Mouse (Mus musculus): Measurements from ENCODE around the gene Actr6. TPM values are rescaled to one million over a fixed set of nuclear protein-coding genes. Genes with fewer than 3 reads are reported as not detected.
"Not testable (repeated sequence)": the region's sequence is repeated elsewhere in the genome, so short reads cannot be mapped to it uniquely, and the experiment has no call there.

Gene Actr6
- polyA plus RNA-seq, 1 experiment from 2014 or later = 45.0 TPM

DNA sequence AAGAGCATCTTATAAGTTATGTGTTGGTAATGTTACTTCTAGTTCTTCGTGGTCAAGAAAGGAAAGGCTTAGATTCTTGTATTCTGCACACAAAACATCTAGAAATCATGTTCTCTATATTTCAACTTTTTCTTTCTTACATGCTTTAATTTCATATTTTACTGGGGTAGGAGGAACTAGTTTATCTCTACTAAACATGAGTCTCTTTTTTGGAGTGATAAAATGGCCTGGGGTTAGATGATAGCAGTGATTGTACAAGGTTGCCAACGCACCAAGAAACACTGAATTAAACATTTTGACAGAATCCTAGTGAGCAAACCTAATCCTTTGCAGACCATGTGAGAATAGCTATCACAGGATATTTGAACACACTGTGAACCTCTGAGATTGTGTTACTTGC, 44.6 kb downstream of the Actr6 start:
- Histone ChIP-seq H3K4me2 (no peak overlapping the region), H3K4me1 (peaks cover 19% of the 10 kb centered on the region), H3K9ac (no peak overlapping the region), H3K27me3 (peaks cover 4% of the 10 kb centered on the region; the same call in 1 of the 2 replicates), H3K4me3 (replicated peaks) (no peak overlapping the region), H3K27ac (no peak overlapping the region), H3K36me3 (replicated peaks) (0 out of 2 replicates have a peak, but pooled peaks cover 6% of the 10 kb centered on the region), H3K9me3 (no peaks in the 10 kb centered on the region)
- 86% methylated on average over 2 of the region's 2 CpGs for WGBS
- ATAC-seq (ENCODE audit: low FRiP score) = no peak

DNA sequence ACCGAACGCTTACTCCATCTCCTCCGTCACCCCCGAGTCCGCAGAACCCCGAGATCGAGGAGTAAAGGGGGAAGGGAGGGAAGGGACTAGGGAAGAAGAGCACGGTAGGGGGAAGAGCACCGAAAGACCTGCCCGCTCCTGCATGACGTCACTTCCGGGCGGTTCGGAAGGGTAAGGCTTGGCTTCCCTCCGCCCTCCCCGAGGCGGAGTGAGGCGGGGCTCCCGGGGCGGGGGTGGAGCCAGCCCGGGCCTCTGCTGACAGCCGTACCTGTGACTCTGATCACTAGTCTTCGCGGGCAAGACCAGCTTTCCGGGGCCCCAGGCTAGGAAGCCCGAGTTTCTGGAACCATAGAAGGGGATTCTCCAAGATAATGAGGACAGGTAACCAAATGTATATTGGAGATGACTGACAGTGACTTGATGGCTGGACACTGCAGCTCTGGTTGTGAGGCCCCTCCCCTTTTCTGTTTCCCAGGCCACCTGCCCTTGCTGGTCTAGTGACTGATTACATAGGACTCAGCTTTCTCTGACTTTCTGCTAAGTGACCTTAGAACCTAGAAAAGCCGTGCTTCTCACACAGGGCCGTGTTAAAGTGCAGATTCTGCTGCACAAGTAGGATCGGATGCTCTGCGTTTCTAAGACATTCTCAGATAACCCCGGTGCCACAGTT, 45.8 kb downstream of the Actr6 start, which contains the start of gene Scyl2:
TSS of gene Scyl2 (minus strand) at position 147 of the 670 bp plus-strand sequence.
- peak within 1 kb of the TSS; percentile 93 for H3K4me3 ChIP-seq (replicated peaks)
- peak within 1 kb of the TSS; percentile 84 for H3K4me2 ChIP-seq
- 0 out of 2 replicates have a peak, but pooled peaks cover 6% of the 10 kb centered on the region for H3K36me3 ChIP-seq (replicated peaks)
- H3K27me3 ChIP-seq = peaks cover 4% of the 10 kb centered on the region; the same call in 1 of the 2 replicates
- peaks cover 19% of the 10 kb centered on the region for H3K4me1 ChIP-seq
- peak within 1 kb of the TSS; percentile 94 for H3K9ac ChIP-seq
- peak; percentile 99 for ATAC-seq (ENCODE audit: low FRiP score)
- H3K9me3 ChIP-seq = no peaks in the 10 kb centered on the region
- peak within 1 kb of the TSS; percentile 61 for H3K27ac ChIP-seq
- WGBS = 5% methylated on average over 31 of the region's 31 CpGs

DNA sequence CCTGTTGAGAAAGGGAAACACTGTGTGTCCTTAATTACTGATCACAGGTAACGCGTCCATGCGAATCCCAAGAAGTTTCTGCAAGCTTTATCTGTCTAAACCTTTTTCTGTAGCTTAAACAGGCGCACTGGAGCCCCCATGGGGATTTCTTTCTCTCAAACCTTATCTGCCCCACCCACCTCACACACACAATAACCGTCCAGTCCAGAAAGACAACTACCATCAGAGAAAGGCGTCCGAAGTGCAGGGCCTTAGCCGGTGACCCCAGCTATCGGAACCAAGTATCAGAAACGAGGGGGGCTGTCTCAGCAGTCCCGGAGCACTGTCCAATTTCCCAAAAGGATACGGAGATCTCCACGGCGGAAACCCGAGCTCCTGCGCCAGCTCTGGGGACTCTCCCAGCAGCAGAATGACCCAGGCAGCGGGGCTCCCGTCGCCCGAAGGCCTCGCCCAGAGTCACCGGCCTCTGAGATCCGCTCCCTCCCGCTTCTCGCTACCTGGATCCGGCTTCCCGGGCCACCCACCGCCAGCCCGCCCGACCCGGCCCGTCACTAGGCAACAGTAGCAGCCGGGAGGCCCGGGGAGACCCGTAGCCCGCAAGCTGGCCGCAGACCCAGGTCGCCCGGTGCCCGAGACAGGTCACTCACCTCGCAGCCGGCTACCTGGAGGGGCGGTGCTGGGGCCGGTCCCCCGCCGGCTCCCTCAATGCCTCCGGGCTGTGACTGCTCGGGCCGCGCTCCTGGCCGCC, 46.5 kb downstream of the Actr6 start:
- under 1% methylated on average over 50 of the region's 51 CpGs for WGBS
- Histone ChIP-seq H3K9me3 (no peaks in the 10 kb centered on the region), H3K36me3 (replicated peaks) (0 out of 2 replicates have a peak, but pooled peaks cover 6% of the 10 kb centered on the region), H3K4me3 (replicated peaks) (peak overlapping the region; percentile 93), H3K4me1 (peaks cover 19% of the 10 kb centered on the region), H3K27ac (peak overlapping the region; percentile 61), H3K9ac (peak overlapping the region; percentile 94), H3K27me3 (peaks cover 4% of the 10 kb centered on the region; the same call in 1 of the 2 replicates), H3K4me2 (peak overlapping the region; percentile 84)
- ATAC-seq (ENCODE audit: low FRiP score) = peak; percentile 81; the same call in 1 of the 2 replicates

DNA sequence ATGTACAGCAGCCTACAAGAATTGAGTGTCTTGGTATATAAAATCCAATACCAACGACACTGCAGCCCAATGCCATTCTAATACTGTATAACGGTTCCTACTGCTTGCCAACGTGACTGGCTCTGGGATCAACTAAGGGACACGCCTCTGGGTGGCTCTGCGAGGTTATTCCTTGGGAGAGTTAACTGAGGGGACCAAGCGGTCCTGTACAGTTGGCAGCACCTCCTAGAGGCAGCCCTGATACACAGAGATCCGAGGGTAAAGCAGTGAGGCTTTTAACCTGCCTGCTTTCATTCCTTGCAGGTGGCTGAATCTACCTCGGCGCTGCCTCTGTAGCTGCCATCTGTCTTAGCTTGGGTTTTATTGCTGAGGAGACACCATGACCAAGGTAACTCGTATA, 49.1 kb downstream of the Actr6 start:
- Histone ChIP-seq H3K4me3 (replicated peaks) (no peak overlapping the region), H3K9me3 (no peaks in the 10 kb centered on the region), H3K36me3 (replicated peaks) (0 out of 2 replicates have a peak, but pooled peaks cover 6% of the 10 kb centered on the region), H3K9ac (no peak overlapping the region), H3K4me1 (peaks cover 19% of the 10 kb centered on the region), H3K27ac (no peak overlapping the region), H3K27me3 (no peaks in the 10 kb centered on the region), H3K4me2 (no peak overlapping the region)
- WGBS = 81% methylated on average over 10 of the region's 10 CpGs
- no peak for ATAC-seq (ENCODE audit: low FRiP score)

DNA sequence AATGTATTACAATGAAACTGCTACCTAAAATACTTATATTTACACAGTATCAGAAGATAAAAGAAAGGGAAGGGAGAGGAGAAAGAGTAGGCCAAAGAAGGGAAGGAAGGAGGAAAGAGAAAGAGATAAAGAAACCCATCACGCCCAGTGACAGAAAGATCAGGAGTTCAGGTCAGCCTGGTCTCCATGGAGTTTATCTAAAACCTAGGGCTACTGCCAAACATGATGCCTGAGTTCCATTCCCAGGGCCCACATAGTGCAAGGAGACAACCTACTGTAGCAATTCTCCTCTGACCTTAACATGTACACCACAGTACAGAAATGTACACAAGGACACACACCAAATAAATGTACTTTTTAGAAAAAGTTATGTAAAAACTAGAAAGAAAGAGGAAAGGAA, 49.9 kb downstream of the Actr6 start:
- Histone ChIP-seq H3K9me3 (no peaks in the 10 kb centered on the region), H3K4me2 (no peak overlapping the region), H3K27me3 (no peaks in the 10 kb centered on the region), H3K9ac (no peak overlapping the region), H3K36me3 (replicated peaks) (0 out of 2 replicates have a peak, but pooled peaks cover 6% of the 10 kb centered on the region), H3K4me1 (peaks cover 19% of the 10 kb centered on the region), H3K27ac (no peak overlapping the region), H3K4me3 (replicated peaks) (no peak overlapping the region)
- 100% methylated on average over 1 of the region's 1 CpGs for WGBS
- ATAC-seq (ENCODE audit: low FRiP score) = no peak

DNA sequence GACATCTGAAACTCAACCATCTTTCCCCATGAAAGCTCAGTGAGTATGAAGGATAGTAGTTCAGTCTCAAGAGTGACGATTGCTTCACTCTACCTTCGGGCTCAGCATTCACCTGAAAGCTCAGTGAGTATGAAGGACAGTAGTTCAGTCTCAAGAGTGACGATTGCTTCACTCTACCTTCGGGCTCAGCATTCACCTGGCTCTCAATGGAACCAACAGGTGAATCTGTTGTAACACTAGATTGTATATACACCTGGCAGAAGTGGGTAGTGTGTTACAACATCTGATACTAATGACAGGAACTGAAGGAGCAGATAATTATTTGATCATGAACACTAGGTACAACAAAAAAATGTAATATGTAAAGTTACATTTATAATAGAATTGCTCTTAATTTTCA, 50.4 kb downstream of the Actr6 start:
- H3K27me3 ChIP-seq = no peaks in the 10 kb centered on the region
- H3K4me2 ChIP-seq = no peak overlapping the region
- no peak overlapping the region for H3K27ac ChIP-seq
- H3K4me3 ChIP-seq (replicated peaks) = no peak overlapping the region
- peaks cover 17% of the 10 kb centered on the region for H3K4me1 ChIP-seq
- H3K9ac ChIP-seq = no peak overlapping the region
- no peak for ATAC-seq (ENCODE audit: low FRiP score)
- no peaks in the 10 kb centered on the region for H3K9me3 ChIP-seq
- 0 out of 2 replicates have a peak, but pooled peaks cover 6% of the 10 kb centered on the region for H3K36me3 ChIP-seq (replicated peaks)
- 93% methylated on average over 4 of the region's 4 CpGs for WGBS

DNA sequence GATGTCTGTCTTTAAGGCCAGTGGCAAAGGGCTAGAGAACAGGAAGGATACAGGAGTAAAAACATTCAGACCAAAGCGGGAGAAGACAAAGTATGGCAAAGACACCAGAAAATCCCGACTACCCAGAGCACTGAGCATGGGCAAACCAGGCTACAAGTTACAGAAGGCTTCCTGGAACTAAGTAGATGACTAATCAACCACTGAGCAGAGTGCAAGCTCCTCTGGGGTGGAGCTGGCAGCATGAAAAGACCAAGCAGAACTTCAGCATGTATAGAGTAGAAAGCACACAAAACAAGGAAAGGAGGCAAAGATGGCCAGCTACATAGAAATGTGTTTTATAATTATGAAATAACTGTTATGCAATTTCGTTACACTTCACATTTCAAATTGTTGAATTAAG, 51.6 kb downstream of the Actr6 start:
- H3K4me2 ChIP-seq = no peak overlapping the region
- no peaks in the 10 kb centered on the region for H3K9me3 ChIP-seq
- WGBS = 90% methylated on average over 3 of the region's 3 CpGs
- no peaks in the 10 kb centered on the region for H3K27me3 ChIP-seq
- H3K4me3 ChIP-seq (replicated peaks) = no peak overlapping the region
- H3K27ac ChIP-seq = no peak overlapping the region
- no peak overlapping the region for H3K9ac ChIP-seq
- ATAC-seq (ENCODE audit: low FRiP score) = no peak
- peaks cover 14% of the 10 kb centered on the region for H3K4me1 ChIP-seq
- H3K36me3 ChIP-seq (replicated peaks) = 0 out of 2 replicates have a peak, but pooled peaks cover 6% of the 10 kb centered on the region

DNA sequence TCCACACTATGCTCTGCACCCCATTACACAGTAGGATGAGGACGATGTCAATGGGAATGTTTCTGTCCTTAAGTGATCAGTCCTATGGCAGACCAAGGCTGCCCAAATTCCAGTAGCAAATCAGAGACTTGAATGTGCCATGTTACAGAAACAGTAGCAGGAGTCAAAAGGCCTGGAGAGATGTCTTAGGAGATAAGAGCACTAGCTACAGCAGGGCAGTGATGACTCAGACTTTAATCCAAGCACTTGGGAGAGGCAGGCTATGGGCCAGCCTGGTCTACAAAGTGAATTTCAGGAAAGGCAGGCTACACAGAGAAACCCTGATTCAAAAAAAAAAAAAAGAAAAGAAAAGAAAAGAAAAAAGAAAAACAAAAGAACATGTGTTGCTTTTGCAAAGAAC, 52.6 kb downstream of the Actr6 start:
- H3K9ac ChIP-seq = no peak overlapping the region
- H3K36me3 ChIP-seq (replicated peaks) = 0 out of 2 replicates have a peak, but pooled peaks cover 6% of the 10 kb centered on the region
- H3K9me3 ChIP-seq = no peaks in the 10 kb centered on the region
- H3K4me3 ChIP-seq (replicated peaks) = no peak overlapping the region
- H3K27me3 ChIP-seq = no peaks in the 10 kb centered on the region
- H3K27ac ChIP-seq = no peak overlapping the region
- peaks cover 6% of the 10 kb centered on the region; the same call in 1 of the 2 replicates for H3K4me1 ChIP-seq
- no peak overlapping the region for H3K4me2 ChIP-seq
- ATAC-seq (ENCODE audit: low FRiP score) = no peak
- 100% methylated on average over 1 of the region's 1 CpGs for WGBS

DNA sequence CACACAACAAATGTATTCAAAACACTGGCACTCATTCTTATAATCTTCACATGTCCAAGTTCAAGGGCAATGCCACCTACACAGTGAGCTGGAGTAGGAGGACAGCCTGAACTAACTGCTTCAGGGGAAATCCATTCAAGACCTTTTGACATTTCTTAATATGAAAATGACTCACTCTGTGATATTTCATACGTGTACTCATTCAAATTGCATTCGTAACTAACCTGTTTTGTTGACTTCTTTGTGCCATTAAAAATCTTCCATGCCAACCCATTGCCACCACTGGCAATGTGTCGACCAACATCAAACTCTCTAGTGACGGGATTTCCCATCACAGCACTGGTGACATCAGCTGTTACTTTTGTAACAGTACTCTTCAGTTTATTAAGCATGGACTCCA, 54.0 kb downstream of the Actr6 start:
- H3K36me3 ChIP-seq (replicated peaks) = 0 out of 2 replicates have a peak, but pooled peaks cover 3% of the 10 kb centered on the region
- no peaks in the 10 kb centered on the region for H3K27me3 ChIP-seq
- H3K4me2 ChIP-seq = no peak overlapping the region
- WGBS = 94% methylated on average over 4 of the region's 4 CpGs
- no peak overlapping the region for H3K27ac ChIP-seq
- 0 out of 2 replicates have a peak, but pooled peaks cover 3% of the 10 kb centered on the region for H3K4me1 ChIP-seq
- no peaks in the 10 kb centered on the region for H3K9me3 ChIP-seq
- H3K4me3 ChIP-seq (replicated peaks) = no peak overlapping the region
- ATAC-seq (ENCODE audit: low FRiP score) = no peak
- H3K9ac ChIP-seq = no peak overlapping the region

DNA sequence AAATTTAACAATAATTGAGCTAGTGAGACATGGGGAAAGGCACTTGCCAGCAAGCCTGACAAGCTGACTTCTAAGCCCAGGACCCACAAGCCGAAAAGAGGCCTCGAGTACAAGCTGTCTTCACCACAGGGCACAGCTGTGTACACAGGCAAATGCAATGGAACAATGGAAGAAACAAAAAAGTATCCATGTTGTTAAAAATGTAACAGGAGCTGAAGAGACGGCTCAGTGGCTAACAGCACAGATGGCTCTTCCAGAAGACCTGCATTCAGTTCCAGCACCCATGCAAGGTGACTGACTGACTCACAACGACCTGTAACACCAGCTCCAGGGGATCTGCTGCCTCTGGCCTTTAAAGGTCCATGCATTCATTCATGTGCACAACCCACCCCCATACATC, 55.5 kb downstream of the Actr6 start:
- no peak for ATAC-seq (ENCODE audit: low FRiP score)

DNA sequence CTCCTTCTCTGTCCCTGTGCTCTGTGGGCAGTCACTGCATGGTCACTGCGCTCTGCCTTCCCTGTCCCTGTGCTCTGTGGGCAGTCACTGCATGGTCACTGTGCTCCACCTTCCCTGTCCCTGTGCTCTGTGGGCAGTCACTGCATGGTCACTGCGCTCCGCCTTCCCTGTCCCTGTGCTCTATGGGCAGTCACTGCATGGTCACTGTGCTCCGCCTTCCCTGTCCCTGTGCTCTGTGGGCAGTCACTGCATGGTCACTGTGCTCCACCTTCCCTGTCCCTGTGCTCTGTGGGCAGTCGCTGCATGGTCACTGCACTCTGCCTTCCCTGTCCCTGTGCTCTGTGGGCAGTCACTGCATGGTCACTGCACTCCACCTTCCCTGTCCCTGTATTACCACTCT, 61.7 kb downstream of the Actr6 start:
- H3K4me3 ChIP-seq (replicated peaks); H3K36me3 ChIP-seq (replicated peaks); ATAC-seq (ENCODE audit: low FRiP score); H3K4me1 ChIP-seq; H3K9me3 ChIP-seq; H3K4me2 ChIP-seq; H3K9ac ChIP-seq; H3K27me3 ChIP-seq; H3K27ac ChIP-seq: not testable (repeated sequence)
- WGBS = 97% methylated on average over 5 of the region's 5 CpGs

More for the DNA sequence above, 55.5 kb downstream of the Actr6 start:
- Histone ChIP-seq H3K27ac (no peak overlapping the region), H3K9ac (no peak overlapping the region), H3K27me3 (no peaks in the 10 kb centered on the region), H3K4me1 (no peaks in the 10 kb centered on the region), H3K4me2 (no peak overlapping the region), H3K36me3 (replicated peaks) (no peaks in the 10 kb centered on the region), H3K9me3 (no peaks in the 10 kb centered on the region), H3K4me3 (replicated peaks) (no peak overlapping the region)
- 58% methylated on average over 4 of the region's 4 CpGs for WGBS

DNA sequence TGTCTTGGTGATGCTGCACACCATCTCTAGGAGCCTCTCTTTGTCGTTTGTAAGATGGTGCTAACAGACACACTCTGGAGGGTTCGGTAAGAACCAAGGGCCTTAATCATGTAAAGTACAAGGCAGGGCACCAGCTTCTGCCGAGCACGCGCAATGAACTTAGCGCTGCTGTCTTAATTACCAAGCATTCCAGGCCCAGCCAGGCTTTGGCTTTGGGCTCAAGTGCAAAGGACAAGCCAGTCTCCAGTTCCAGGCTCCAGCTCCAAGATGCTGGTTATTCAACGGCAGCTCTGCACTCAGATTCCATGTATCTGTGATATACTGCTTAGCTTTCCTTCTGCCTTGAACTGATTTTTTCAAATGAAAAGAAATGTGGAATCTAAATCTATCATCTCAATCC, 64.5 kb downstream of the Actr6 start:
- no peak overlapping the region for H3K4me3 ChIP-seq (replicated peaks)
- no peak overlapping the region for H3K27ac ChIP-seq
- no peaks in the 10 kb centered on the region for H3K4me1 ChIP-seq
- H3K9me3 ChIP-seq = no peaks in the 10 kb centered on the region
- WGBS = 85% methylated on average over 7 of the region's 7 CpGs
- H3K27me3 ChIP-seq = no peaks in the 10 kb centered on the region
- peaks cover 6% of the 10 kb centered on the region; the same call in 1 of the 2 replicates for H3K36me3 ChIP-seq (replicated peaks)
- H3K9ac ChIP-seq = no peak overlapping the region
- no peak for ATAC-seq (ENCODE audit: low FRiP score)
- H3K4me2 ChIP-seq = no peak overlapping the region
